Mouse (Mus musculus): ENCODE data around the gene Prss38. TPM values are rescaled to one million over a fixed set of nuclear protein-coding genes. Genes with fewer than 3 reads are reported as not detected.

Prss38 gene
- total RNA-seq (2021) = not detected in 2 replicates
- long read RNA-seq = 0 reads

- no peak for DNase-seq
These were observed at the start of gene Prss38 for GRCm38 (mm10) chr11:59375475-59375874. Gene Prss38, minus strand, starts transcription at chr11:59375657.

- DNase-seq = no peak
These were observed 47.6 kb upstream of the Prss38 start for GRCm38 (mm10) chr11:59423010-59423588.

- no peak for DNase-seq
These were observed 46.5 kb upstream of the Prss38 start for GRCm38 (mm10) chr11:59421967-59422366.

- no peak for DNase-seq
These were observed 46.0 kb upstream of the Prss38 start for GRCm38 (mm10) chr11:59421436-59421835.

GRCm38 (mm10) chr11:59418708-59419107 is 43.3 kb upstream of the Prss38 start:
- DNase-seq = no peak

- DNase-seq = no peak
These were observed 37.8 kb upstream of the Prss38 start for GRCm38 (mm10) chr11:59412999-59413863.

GRCm38 (mm10) chr11:59412058-59412457 is 36.6 kb upstream of the Prss38 start:
- DNase-seq = no peak

GRCm38 (mm10) chr11:59410851-59411250 is 35.4 kb upstream of the Prss38 start:
- peak; percentile 44 for DNase-seq

- DNase-seq = no peak
These were observed 30.3 kb upstream of the Prss38 start for GRCm38 (mm10) chr11:59405761-59406160.

- no peak for DNase-seq
These were observed 25.4 kb upstream of the Prss38 start for GRCm38 (mm10) chr11:59400876-59401275.

GRCm38 (mm10) chr11:59399830-59400229 is 24.4 kb upstream of the Prss38 start:
- no peak for DNase-seq

- DNase-seq = no peak
These were observed 22.3 kb upstream of the Prss38 start for GRCm38 (mm10) chr11:59397536-59398371.

- no peak for DNase-seq
These were observed 19.0 kb upstream of the Prss38 start for GRCm38 (mm10) chr11:59394451-59394850.

GRCm38 (mm10) chr11:59393591-59393990 is 18.1 kb upstream of the Prss38 start:
- peak; percentile 85 for DNase-seq

GRCm38 (mm10) chr11:59392300-59392699 is 16.8 kb upstream of the Prss38 start:
- DNase-seq = no peak

- DNase-seq = no peak
These were observed 15.0 kb upstream of the Prss38 start for GRCm38 (mm10) chr11:59390470-59390869.

- no peak for DNase-seq
These were observed 14.2 kb upstream of the Prss38 start for GRCm38 (mm10) chr11:59389617-59390016.

- no peak for DNase-seq
These were observed 13.3 kb upstream of the Prss38 start for GRCm38 (mm10) chr11:59388806-59389205.

- DNase-seq = no peak
These were observed 12.0 kb upstream of the Prss38 start for GRCm38 (mm10) chr11:59387471-59387870.

- DNase-seq = no peak
These were observed 9.7 kb upstream of the Prss38 start for GRCm38 (mm10) chr11:59385123-59385522.

GRCm38 (mm10) chr11:59384441-59384959 is 9.0 kb upstream of the Prss38 start:
- DNase-seq = no peak

GRCm38 (mm10) chr11:59379547-59379946 is 4.1 kb upstream of the Prss38 start:
- DNase-seq = no peak

GRCm38 (mm10) chr11:59377999-59378398 is 2.5 kb upstream of the Prss38 start:
- DNase-seq = no peak
